Mouse (Mus musculus): ENCODE measurements at regions not wholly inside any gene's neighbourhood (a gene's known extent, or its start where the extent isn't known, plus 50 kb on each side); places are given as distances from the start of the nearest gene placed in this dataset.
A peak's percentile ranks its signal among the peaks of the same experiment; 100 is the strongest.

DNA sequence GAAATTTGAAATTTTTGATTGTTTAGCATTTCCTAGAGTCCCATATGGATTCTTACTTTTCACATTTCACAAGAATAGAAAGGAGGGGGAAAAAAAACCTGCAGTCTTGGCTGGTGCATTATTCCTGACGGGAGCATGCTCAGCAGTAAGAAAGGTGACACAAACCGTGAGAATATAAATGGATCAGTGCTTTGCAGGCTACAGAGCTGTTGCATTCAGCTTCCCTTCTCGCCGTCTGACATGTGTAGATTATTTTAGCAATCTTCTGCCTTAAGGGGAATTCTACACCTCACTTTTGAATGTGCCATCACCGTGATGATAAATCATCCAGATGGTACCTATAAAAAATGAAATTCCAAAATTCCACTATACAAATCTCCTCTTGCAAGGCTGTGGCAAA, 55.3 kb downstream of the Crygf start:
- no peak for DNase-seq (ENCODE audit: low spot score)

DNA sequence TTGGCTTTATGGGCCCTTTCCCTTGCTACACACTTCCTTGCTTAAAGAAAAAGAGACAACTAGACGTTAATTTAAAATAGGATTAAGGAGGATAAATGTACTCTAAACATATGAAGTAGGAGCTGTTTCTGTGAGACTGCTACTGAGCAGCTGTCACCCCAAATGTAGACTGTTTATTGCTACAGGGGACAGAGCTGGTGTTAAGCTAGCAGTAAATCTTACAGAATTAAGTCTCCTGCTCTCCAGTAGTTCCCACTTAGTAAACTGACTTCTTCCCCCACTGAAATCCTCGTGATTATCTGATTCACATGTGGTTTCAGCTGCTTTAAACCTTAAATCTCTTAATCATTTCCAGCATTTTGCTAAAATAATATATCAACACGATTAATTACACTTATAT, 74.1 kb downstream of the Crygf start:
- no peak for DNase-seq (ENCODE audit: low spot score)

DNA sequence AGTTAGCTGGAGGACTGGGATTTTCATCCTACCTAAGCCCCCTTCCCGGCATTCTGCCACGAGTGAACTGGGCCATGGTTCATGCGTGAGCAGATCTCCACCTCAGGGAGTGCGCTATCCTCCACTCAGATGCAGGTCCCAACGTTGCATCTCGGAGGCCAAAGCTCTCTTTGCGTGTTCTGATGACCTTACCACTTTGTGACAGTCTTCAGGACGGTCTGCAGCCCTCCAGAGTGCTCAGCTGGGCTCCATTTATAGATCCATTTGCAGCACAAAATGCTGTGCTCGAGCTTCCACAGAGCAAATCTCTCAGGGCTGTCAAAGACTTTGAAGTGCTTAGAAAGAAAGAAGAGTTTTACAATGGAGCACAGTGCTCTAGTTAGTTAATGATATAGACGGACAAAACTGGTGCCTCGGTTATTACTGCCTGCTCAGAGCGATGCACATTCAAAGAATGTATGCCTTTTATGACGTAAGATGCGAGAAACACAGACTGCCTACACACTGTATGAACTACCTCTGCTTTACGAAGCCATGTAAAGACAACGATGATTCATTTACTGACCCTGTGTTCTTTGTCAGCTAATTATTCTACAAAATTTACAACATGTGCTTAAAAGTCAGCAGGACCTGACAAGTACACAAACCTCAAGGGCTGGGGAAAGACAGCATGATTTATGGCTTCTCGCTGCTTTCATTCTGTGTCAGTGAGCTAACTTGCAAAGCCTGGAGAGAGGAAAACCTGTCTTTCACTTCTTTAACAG, 77.8 kb downstream of the Crygf start:
- peak; percentile 12 for DNase-seq (ENCODE audit: low spot score)

All from yolk sac, embryonic 10.5 days (tissue).